Mouse (Mus musculus) lung, adult 18-20 months (tissue): ENCODE data around the gene Zfp541.
A peak's percentile ranks its signal among the peaks of the same experiment; 100 is the strongest.

ENCODE experiments used
- DNase-seq, 2 experiments: peaks; one replicate each; pipeline ENCODE4 v3.0.0; 2022; ENCODE audit warnings: mixed read lengths in 2 of 2

The Zfp541 gene

DNA sequence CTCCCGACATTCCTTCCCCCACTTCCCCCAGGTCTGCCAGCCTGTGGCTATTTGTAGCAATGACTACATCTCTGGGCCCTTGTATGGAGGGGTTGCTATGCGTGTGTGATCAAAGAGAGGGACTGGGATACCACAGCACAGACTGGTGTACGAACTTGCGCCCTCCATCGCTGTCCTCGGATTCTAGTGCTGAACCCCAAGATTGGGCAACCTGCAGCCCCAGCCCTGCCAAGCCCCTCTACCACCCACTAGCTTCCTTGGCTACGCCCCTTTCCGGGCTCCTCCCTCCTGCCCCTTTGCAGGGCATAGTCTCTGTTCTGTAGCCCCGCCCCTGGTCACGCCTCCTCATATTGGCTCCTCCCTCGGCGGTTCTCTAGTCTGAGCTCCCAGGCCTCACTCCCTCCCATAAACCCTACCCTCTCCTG, 67.8 kb downstream of the Zfp541 start, which contains the start of gene Slc8a2:
Gene Slc8a2 (plus strand): TSS at position 406 of the 425 bp plus-strand sequence.
- peak; percentile 55 to 70 for DNase-seq

DNA sequence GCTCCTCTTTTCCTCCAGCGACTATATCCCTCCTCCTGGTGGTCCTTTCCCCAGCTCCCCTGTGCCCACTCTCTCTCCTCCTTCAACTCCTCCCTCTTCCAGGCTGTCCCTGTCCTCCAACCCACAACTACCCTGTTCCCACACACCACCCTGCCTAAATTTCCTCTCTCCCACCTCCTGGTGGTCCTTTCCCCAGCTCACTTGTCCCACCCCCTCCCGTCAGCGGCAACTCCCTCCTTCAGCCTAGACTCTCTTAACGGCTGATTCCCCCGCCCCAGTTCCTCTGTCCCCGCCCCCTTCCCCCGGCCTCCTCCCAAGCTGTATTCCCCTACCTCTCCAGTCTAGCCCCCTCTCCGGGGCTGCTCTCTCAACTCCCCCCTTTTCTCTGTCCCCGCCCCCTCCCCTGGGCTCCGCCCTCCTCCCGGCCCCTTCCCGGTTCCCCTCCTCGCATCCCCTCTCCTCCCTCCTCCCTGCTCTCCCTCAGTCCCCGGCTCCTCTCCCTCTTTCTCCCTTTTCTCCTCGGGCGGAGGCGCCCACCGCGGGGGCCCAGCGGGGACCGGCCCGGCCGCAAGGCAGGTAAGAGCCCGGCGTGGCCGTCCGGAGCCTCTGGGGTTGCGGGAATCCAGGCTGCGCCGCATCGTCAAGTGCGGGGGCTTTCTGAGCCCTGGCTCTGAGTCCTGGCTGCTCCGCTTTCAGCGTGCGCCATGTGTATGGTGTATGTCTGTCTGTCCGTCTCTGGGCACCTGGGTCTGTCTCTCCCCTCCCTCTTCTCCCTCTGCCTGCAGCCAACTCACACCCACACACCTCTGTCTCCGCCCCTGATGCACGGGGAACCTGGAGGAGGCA, 68.5 kb downstream of the Zfp541 start:
- no peak for DNase-seq

- DNase-seq, result no peak
Observed at GRCm38 (mm10) chr7:16130956-16131634, 69.5 kb downstream of the Zfp541 start.

DNA sequence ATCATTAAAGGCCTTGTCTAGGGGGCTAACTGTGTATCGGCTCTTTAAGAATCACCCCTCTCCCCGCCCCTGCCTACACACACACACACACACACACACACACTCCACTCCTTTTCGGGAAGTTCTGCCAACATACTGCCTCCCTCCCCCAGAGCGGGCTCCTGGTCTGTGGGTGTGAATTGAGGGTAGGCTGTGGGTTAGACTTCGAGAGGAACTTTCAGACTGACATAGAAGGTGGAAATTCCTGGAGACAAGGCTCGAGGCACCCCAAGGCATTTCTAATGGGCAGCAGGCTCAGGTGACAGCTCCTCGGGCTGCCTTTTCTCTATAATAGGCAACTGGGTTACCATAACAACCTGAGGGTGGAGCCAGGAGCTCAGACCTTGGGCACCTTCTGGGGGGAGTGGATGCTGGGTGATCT, 70.6 kb downstream of the Zfp541 start:
- no peak for DNase-seq

DNA sequence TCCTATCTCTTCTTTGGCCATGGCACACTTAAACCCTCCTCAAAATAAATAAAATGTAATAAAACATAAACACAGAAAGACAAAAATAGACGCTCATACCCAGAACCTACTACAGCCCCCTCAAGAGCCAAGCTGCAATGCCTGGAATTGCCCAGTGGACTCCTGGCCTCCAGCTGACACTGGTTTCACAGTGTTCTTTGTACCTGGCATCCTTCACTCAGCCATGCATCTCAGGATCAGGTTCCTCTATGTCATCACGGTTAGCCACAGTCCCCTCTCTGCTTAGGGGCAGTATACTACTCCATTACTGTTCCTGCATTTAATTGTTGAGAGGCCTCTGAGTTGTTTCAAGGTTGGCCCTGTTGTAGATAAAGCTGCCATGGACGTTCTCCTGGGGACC, 71.3 kb downstream of the Zfp541 start:
- DNase-seq, result no peak

DNA sequence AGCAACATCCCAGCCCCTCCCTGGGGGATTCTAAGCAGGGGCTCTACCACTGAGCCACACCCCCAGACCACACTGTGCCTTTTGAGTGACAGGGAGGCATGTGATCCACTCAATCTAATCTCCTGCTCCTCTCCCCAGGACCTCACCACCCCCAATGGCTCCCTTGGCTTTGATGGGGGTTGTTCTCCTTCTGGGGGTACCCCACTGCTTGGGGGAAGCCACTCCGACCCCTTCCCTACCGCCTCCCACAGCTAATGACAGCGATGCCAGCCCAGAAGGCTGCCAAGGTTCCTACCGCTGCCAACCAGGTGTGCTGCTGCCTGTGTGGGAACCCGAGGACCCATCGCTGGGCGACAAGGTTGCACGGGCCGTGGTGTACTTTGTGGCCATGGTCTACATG, 72.1 kb downstream of the Zfp541 start:
- no peak for DNase-seq

GRCm38 (mm10) chr7:16134951-16135392, 73.4 kb downstream of the Zfp541 start:
- DNase-seq, result no peak
